Mouse (Mus musculus) limb, embryonic 11.5 days (tissue): ENCODE data around the gene Usp30. TPM values are rescaled to one million over a fixed set of nuclear protein-coding genes. Genes with fewer than 3 reads are reported as not detected.

ENCODE experiments used
- ATAC-seq: fragments of 200-750 bp; cut with Nextera tagmentation; 2 replicates; pipeline ENCODE4 v1.8.0; 2017; ENCODE audit warnings: low read depth; ENCODE audit not compliant: insufficient number of reproducible peaks, low FRiP score, low TSS enrichment
- DNase-seq: peaks from one replicate; pipeline ENCODE4 v3.0.0-alpha.2; 2015; ENCODE audit warnings: low spot score
- H3K27ac ChIP-seq: fragments of 300-500 bp; sonication (generic); replicated peaks from 2 replicates; pipeline ENCODE4 v1.5.1; 2014; ENCODE audit warnings: low read depth, mild to moderate bottlenecking, low read length
- H3K27me3 ChIP-seq: fragments of 300-500 bp; sonication (generic); 2 replicates; pipeline ENCODE4 v1.6.1; 2014; ENCODE audit warnings: mild to moderate bottlenecking, low read length, mixed read lengths; ENCODE audit not compliant: control insufficient read depth, insufficient read depth
- H3K36me3 ChIP-seq: fragments of 300-500 bp; sonication (generic); 2 replicates; pipeline ENCODE4 v1.6.1; 2014; ENCODE audit warnings: mild to moderate bottlenecking, low read length, moderate library complexity, mixed read lengths; ENCODE audit not compliant: control insufficient read depth, insufficient read depth
- H3K4me1 ChIP-seq: fragments of 300-500 bp; sonication (generic); 2 replicates; pipeline ENCODE4 v1.6.1; 2014; ENCODE audit warnings: low read length, mixed read lengths; ENCODE audit not compliant: control insufficient read depth, insufficient read depth
- H3K4me2 ChIP-seq: fragments of 300-500 bp; sonication (generic); 2 replicates; pipeline ENCODE4 v1.6.1; 2014; ENCODE audit warnings: low read depth, mild to moderate bottlenecking, moderate library complexity; ENCODE audit not compliant: severe bottlenecking
- H3K4me3 ChIP-seq: fragments of 300-500 bp; sonication (generic); 2 replicates; pipeline ENCODE4 v1.5.1; 2014; ENCODE audit warnings: low read depth, low read length
- H3K9ac ChIP-seq: fragments of 300-500 bp; sonication (generic); 2 replicates; pipeline ENCODE4 v1.6.1; 2014; ENCODE audit warnings: mild to moderate bottlenecking, low read length
- H3K9me3 ChIP-seq: fragments of 300-500 bp; sonication (generic); 2 replicates; pipeline ENCODE4 v1.6.1; 2016; ENCODE audit warnings: low read length; ENCODE audit not compliant: control insufficient read depth
- WGBS: fragments of 180-500 bp; shearing (Covaris S2); extraction: QIAGEN DNeasy Blood & Tissue Kit; methylation state at CpG from one replicate; pipeline ENCODE4 v1.1.7; 2014; 5-methylcytosine and 5-hydroxymethylcytosine counted together
- polyA plus RNA-seq: library from polyadenylated mRNA; unstranded; fragments of >200 nt; fragmentation: Nextera tagmentation; extraction: Ambion mirVana; gene quantifications from 2 replicates; pipeline ENCODE4 v1.2.1, GENCODE M21; 2014

The Usp30 gene
- 11.7 and 13.3 TPM in 2 replicates for polyA plus RNA-seq

DNA sequence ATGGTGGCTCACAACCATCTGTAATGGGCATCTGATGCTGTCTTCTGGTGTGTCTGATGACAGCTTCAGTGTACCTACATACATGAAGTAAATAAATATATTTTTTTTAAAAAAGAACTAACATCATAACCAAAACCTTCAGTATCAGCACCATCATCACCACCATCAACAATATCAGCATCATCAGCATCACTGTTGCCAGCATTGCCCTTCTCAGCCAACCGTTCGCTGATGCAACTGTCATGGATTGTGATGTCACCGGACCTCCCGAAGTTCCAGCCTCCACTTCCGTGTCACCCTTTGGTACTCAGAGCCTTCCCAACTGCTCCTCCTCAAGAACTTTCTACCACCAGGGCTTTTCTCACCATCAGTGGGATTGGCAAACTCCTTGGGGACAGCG is at the start of gene Usp30:
Usp30 (plus strand) TSS at position 301 of the 400 bp plus-strand sequence.
- Histone ChIP-seq H3K27ac (no peak within 1 kb of the TSS), H3K9me3 (no peaks in the 10 kb centered on the region), H3K4me2 (no peak within 1 kb of the TSS), H3K4me3 (no peak within 1 kb of the TSS), H3K27me3 (no peaks in the 10 kb centered on the region), H3K4me1 (no peaks in the 10 kb centered on the region), H3K9ac (no peak within 1 kb of the TSS), H3K36me3 (no peaks in the 10 kb centered on the region)
- DNase-seq (no peak), ATAC-seq (no peak)
- 91% methylated on average over 6 of the region's 6 CpGs for WGBS

DNA sequence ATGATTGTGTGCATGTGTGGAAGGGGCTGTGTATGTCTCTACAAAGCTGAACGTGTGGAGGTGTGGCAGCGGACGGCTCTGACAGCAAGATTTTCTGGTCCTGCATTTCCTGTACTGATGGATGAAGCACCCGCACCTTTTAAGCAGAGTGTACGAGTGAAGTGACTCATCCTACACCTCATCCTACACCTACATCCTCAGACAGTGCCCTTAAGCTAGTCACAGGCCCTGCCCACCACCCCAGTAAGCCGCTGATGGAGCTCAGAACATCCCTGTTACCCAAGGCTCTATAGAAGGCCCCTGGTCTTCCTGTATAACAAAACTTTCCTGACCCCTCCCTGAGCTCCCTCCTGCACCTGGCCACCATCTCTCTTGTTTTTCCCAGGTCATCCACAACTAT is 40.9 kb upstream of the Usp30 start:
- WGBS = 59% methylated on average over 6 of the region's 6 CpGs
- Histone ChIP-seq H3K27me3 (no peaks in the 10 kb centered on the region), H3K4me1 (no peaks in the 10 kb centered on the region), H3K36me3 (no peaks in the 10 kb centered on the region), H3K27ac (no peak overlapping the region), H3K9me3 (no peaks in the 10 kb centered on the region), H3K4me3 (no peak overlapping the region), H3K9ac (no peak overlapping the region), H3K4me2 (no peak overlapping the region)
- ATAC-seq (no peak), DNase-seq (no peak)

GRCm38 (mm10) chr5:114024885-114025284 is 40.4 kb upstream of the Usp30 start:
- no peaks in the 10 kb centered on the region for H3K27me3 ChIP-seq
- no peaks in the 10 kb centered on the region for H3K4me1 ChIP-seq
- H3K4me2 ChIP-seq = no peak overlapping the region
- no peaks in the 10 kb centered on the region for H3K36me3 ChIP-seq
- H3K9me3 ChIP-seq = no peaks in the 10 kb centered on the region
- no peak overlapping the region for H3K9ac ChIP-seq
- WGBS = 8% methylated on average over 10 of the region's 10 CpGs
- DNase-seq (no peak), ATAC-seq (no peak)
- no peak overlapping the region for H3K4me3 ChIP-seq
- no peak overlapping the region for H3K27ac ChIP-seq

- no peaks in the 10 kb centered on the region for H3K36me3 ChIP-seq
- 84% methylated on average over 12 of the region's 12 CpGs for WGBS
- ATAC-seq = no peak
- H3K4me1 ChIP-seq = no peaks in the 10 kb centered on the region
- no peak overlapping the region for H3K9ac ChIP-seq
- no peak overlapping the region for H3K4me2 ChIP-seq
- H3K27ac ChIP-seq = no peak overlapping the region
- no peaks in the 10 kb centered on the region for H3K27me3 ChIP-seq
- no peak overlapping the region for H3K4me3 ChIP-seq
- no peak for DNase-seq
- H3K9me3 ChIP-seq = no peaks in the 10 kb centered on the region; the same call in 1 of the 2 replicates
These were observed 37.9 kb upstream of the Usp30 start for GRCm38 (mm10) chr5:114027217-114027944.

DNA sequence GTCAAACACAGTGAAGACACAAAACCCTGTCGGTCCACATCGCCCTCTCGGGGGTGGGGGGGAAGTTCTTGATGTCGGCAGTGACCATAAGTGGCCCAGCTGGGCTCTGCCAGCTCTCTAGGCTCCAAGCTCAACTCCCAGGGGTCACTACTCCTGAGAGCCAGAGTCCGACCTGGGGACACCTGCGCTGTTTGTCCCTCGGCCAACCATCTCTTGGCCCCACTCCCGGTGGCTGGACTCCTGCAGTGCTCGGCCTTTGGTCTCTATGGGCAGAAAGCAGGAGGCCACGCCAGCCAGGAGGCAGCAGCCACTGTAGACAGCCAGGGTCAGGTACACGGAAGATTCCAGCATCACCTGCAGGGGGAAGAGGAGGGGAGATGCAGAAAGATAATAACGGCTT is 37.1 kb upstream of the Usp30 start:
- no peaks in the 10 kb centered on the region; the same call in 1 of the 2 replicates for H3K9me3 ChIP-seq
- DNase-seq (no peak), ATAC-seq (no peak)
- no peak overlapping the region for H3K27ac ChIP-seq
- no peaks in the 10 kb centered on the region for H3K36me3 ChIP-seq
- H3K4me2 ChIP-seq = no peak overlapping the region
- H3K4me1 ChIP-seq = no peaks in the 10 kb centered on the region
- no peaks in the 10 kb centered on the region for H3K27me3 ChIP-seq
- WGBS = 87% methylated on average over 12 of the region's 12 CpGs
- H3K9ac ChIP-seq = no peak overlapping the region
- H3K4me3 ChIP-seq = no peak overlapping the region

DNA sequence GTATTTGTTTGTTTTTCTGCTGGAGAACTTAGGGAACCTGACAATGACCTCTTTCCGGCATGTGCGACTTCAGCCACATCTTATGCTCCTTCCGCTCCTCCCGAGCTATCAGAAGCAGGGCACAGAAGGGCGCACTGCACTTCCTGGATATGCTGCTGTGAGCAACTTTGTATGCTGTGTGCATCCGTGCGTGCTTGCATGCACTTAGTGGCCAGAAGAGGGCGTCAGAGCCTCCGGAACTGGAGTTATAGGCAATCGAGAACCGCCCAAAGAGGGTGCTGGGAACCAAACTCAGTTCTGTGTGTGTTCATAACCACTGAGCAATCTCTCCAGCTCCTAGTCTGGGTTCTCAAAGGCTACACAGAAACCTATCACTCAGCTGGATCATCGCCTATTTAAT is 34.6 kb upstream of the Usp30 start:
- WGBS = 92% methylated on average over 12 of the region's 12 CpGs
- H3K27ac ChIP-seq = no peak overlapping the region

DNA sequence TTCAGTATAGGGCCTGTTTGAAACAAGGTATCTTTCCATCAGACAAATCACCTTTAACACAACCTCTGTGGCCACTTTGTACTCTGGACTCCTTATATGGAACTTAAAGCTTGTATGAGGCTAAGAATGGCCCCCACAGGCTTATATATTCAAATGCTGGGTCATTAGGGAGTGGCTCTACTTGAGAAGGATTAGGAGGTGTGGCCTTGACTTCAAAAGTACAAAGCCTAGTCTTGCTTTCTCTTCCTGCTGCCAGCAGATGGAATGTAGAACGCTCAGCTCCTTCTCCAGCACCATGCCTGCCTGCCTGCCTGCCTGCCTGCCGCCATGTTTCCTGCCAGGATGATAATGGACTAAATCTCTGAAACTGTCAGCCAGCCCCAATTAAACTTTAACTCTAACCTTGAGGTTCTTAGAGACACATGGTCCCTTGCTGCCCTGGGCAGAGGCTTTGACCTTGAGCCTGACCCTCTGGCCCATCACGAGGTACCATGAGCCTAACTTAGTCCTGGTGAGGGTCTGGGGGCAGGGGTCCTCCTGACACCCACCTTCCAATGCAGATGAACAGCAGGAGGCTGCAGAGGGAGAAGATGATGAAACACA is 33.0 kb upstream of the Usp30 start:
- ATAC-seq = no peak
- Histone ChIP-seq H3K27me3 (no peaks in the 10 kb centered on the region), H3K4me1 (no peaks in the 10 kb centered on the region), H3K36me3 (no peaks in the 10 kb centered on the region), H3K27ac (no peak overlapping the region), H3K4me2 (no peak overlapping the region), H3K4me3 (no peak overlapping the region), H3K9me3 (no peaks in the 10 kb centered on the region; the same call in 1 of the 2 replicates), H3K9ac (no peak overlapping the region)
- DNase-seq = no peak
- 84% methylated on average over 3 of the region's 3 CpGs for WGBS

More for the DNA sequence above, 34.6 kb upstream of the Usp30 start:
- Histone ChIP-seq H3K9ac (no peak overlapping the region), H3K9me3 (no peaks in the 10 kb centered on the region; the same call in 1 of the 2 replicates), H3K4me3 (no peak overlapping the region), H3K36me3 (no peaks in the 10 kb centered on the region), H3K27me3 (no peaks in the 10 kb centered on the region), H3K4me1 (no peaks in the 10 kb centered on the region), H3K4me2 (no peak overlapping the region)
- ATAC-seq (no peak), DNase-seq (no peak)

DNA sequence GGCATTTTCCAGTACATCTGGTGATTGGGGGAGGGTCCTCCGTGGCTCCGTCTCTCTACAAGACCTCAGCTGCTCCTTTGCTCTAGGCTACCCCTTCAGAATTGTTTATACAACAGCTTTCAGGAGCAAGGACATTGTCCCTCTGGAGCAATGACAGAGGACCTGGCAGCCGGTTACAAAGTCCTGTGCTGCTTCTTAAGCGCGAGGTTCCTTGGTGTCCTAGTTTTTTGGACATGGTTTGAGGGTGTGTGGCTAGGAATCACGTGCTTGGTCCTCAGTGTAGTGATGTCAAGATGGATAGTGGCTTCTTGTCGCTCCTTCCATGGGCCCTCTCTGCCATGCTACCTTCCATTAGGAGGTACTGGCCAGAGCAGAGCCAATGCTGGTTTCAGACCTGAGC is 30.9 kb upstream of the Usp30 start:
- Histone ChIP-seq H3K4me3 (no peak overlapping the region), H3K9me3 (no peaks in the 10 kb centered on the region; the same call in 1 of the 2 replicates), H3K36me3 (no peaks in the 10 kb centered on the region), H3K27me3 (no peaks in the 10 kb centered on the region), H3K4me1 (no peaks in the 10 kb centered on the region), H3K4me2 (no peak overlapping the region), H3K9ac (no peak overlapping the region), H3K27ac (no peak overlapping the region)
- 84% methylated on average over 7 of the region's 7 CpGs for WGBS
- DNase-seq (no peak), ATAC-seq (no peak)
